ENCODE assay signal across 7 mouse cellular contexts in the genomic region with DNA sequence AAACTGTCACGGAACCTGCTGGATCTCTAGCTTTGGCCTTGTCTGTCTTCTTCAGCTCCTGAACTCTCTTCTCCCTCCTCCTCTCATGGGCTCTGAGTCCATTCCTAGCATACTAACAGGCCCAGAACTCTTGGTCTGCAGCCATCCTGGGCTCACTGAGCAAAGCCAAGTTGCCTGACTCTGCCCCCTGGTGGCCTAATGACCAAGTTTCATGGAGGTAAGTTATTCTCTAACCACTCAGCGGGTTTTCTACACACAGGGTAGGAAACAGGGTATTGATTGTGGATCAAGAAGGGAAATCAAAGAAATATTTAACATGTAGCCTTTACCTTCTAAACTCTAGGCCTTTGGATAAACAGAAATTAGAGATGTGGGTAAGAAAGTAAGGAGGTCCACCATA. TPM values are rescaled to one million over a fixed set of nuclear protein-coding genes. Genes with fewer than 3 reads are reported as not detected.
DNase-seq lines count a peak whose midpoint lies in the region; ATAC-seq lines count a peak whose summit lies in the region.

TSS of gene Trim69 (plus strand) at position 21 of the 400 bp plus-strand sequence.

- no peak within 1 kb of the TSS for H3K4me3 ChIP-seq in intestine, embryonic 16.5 days (ENCODE audit: low read length)
- no peak within 1 kb of the TSS for H3K4me3 ChIP-seq in midbrain, embryonic 11.5 days (ENCODE audit: low read depth, low read length)

- H3K4me1 ChIP-seq in intestine, embryonic 16.5 days (ENCODE audit: control insufficient read depth, insufficient read depth, low read length): 0 out of 2 replicates have a peak, but pooled peaks cover 3% of the 10 kb centered on the region
- 0 out of 2 replicates have a peak, but pooled peaks cover 3% of the 10 kb centered on the region for H3K4me1 ChIP-seq in midbrain, embryonic 11.5 days (ENCODE audit: control insufficient read depth, insufficient read depth, low read length)

- 0 out of 2 replicates have a peak within 1 kb of the TSS, but pooled peaks have one; percentile 24 for H3K27ac ChIP-seq in intestine, embryonic 16.5 days (ENCODE audit: low read length)
- H3K27ac ChIP-seq in midbrain, embryonic 11.5 days (ENCODE audit: low read depth, low read length): no peak within 1 kb of the TSS

- H3K9me3 ChIP-seq in intestine, embryonic 16.5 days (ENCODE audit: control insufficient read depth, low read length): no peaks in the 10 kb centered on the region
- no peaks in the 10 kb centered on the region for H3K9me3 ChIP-seq in midbrain, embryonic 11.5 days (ENCODE audit: control insufficient read depth, low read length)

- DNase-seq in adrenal gland, adult 2 months: peak; percentile 82
- peak; percentile 92 for DNase-seq in embryo, embryonic 10 days (ENCODE audit: low spot score)
- DNase-seq in gastrocnemius, postnatal 25 days: peak; percentile 67
- peak; percentile 67 to 78 for DNase-seq in left cerebral cortex, postnatal 14 days (ENCODE audit: low spot score in 2 of 2)
- peak; percentile 96 for DNase-seq in midbrain, embryonic 11.5 days (ENCODE audit: low spot score, missing footprints)
- DNase-seq in skeletal muscle tissue, adult 2 months (ENCODE audit: low read depth, low spot score): peak; percentile 78

- no peaks in the 10 kb centered on the region for H3K36me3 ChIP-seq in intestine, embryonic 16.5 days (ENCODE audit: control insufficient read depth, insufficient read depth, low read length)
- H3K36me3 ChIP-seq in midbrain, embryonic 11.5 days (ENCODE audit: control insufficient read depth, insufficient read depth, low read length): no peaks in the 10 kb centered on the region

- no peak within 1 kb of the TSS for H3K4me2 ChIP-seq in intestine, embryonic 16.5 days (ENCODE audit: low read depth, low read length)
- no peak within 1 kb of the TSS for H3K4me2 ChIP-seq in midbrain, embryonic 11.5 days

- intact Hi-C loops in left cerebral cortex, postnatal 14 days (cut with DNase I): loop anchor here (5.0 kb wide), 1 partner anchor 88 kb away; no protein-coding TSS in a partner anchor

- peak; percentile 51; the same call in 1 of the 2 replicates for ATAC-seq in intestine, embryonic 16.5 days
- ATAC-seq in midbrain, embryonic 11.5 days (ENCODE audit: low FRiP score): peak; percentile 78

- 51% methylated on average over 2 of the region's 2 CpGs for WGBS in intestine, embryonic 16.5 days
- 46% methylated on average over 2 of the region's 2 CpGs for WGBS in midbrain, embryonic 11.5 days

- H3K27me3 ChIP-seq in intestine, embryonic 16.5 days (replicated peaks; ENCODE audit: control insufficient read depth, insufficient read depth, low read length): no peaks in the 10 kb centered on the region
- no peaks in the 10 kb centered on the region for H3K27me3 ChIP-seq in midbrain, embryonic 11.5 days (ENCODE audit: control insufficient read depth, insufficient read depth, low read length)

- H3K9ac ChIP-seq in intestine, embryonic 16.5 days (ENCODE audit: low read depth, low read length): no peak within 1 kb of the TSS
- H3K9ac ChIP-seq in midbrain, embryonic 11.5 days (ENCODE audit: low read length): no peak within 1 kb of the TSS

RNA-seq across cellular contexts. Expression of gene Trim69, which starts in this region (rescaled TPM):
- not detected for total RNA-seq in adrenal gland, adult 2 months (2021)
- polyA plus RNA-seq in adrenal gland, adult 2 months (2012; rRNA removed): not detected in 2 replicates
- not detected for total RNA-seq in gastrocnemius, postnatal 25 days (2021)
- not detected in 2 replicates for polyA plus RNA-seq in intestine, embryonic 16.5 days (2015; fragmentation: Nextera tagmentation; extraction: Ambion mirVana)
- total RNA-seq in left cerebral cortex, postnatal 14 days (2021): not detected
- polyA plus RNA-seq in midbrain, embryonic 11.5 days (2014; fragmentation: Nextera tagmentation; extraction: Ambion mirVana): not detected in 2 replicates

Comparison
In these comparisons a context has a peak if more than half of its experiments do, and no peak if none do; other contexts are left out.
1. Peak in DNase-seq in adrenal gland, adult 2 months; RNA of the gene not detected or under 1 TPM.
2. Peak in DNase-seq in gastrocnemius, postnatal 25 days; RNA of the gene not detected or under 1 TPM.
3. Peak in ATAC-seq and H3K27ac ChIP-seq in intestine, embryonic 16.5 days; RNA of the gene not detected or under 1 TPM.
4. Peak in DNase-seq in left cerebral cortex, postnatal 14 days; RNA of the gene not detected or under 1 TPM.
5. Peak in DNase-seq and ATAC-seq in midbrain, embryonic 11.5 days; RNA of the gene not detected or under 1 TPM.